Mouse (Mus musculus) heart, postnatal 0 days (tissue): Measurements from ENCODE around the gene Clcn7. TPM values are rescaled to one million over a fixed set of nuclear protein-coding genes. Genes with fewer than 3 reads are reported as not detected.
A peak's percentile ranks its signal among the peaks of the same experiment; 100 is the strongest.

Experiments
- ATAC-seq: fragments of 200-750 bp; cut with Nextera tagmentation; 2 replicates; pipeline ENCODE4 v1.8.0; 2017; ENCODE audit warnings: low read depth, moderate number of reproducible peaks, moderate library complexity; ENCODE audit not compliant: insufficient read depth
- DNase-seq: peaks from one replicate; pipeline ENCODE4 v3.0.0-alpha.2; 2016; ENCODE audit warnings: low spot score
- H3K27ac ChIP-seq: fragments of 300-500 bp; sonication (generic); 2 replicates; pipeline ENCODE4 v1.5.1; 2014; ENCODE audit warnings: low read depth, mild to moderate bottlenecking
- H3K27me3 ChIP-seq: fragments of 300-500 bp; sonication (generic); 2 replicates; pipeline ENCODE4 v1.6.1; 2014; ENCODE audit warnings: low read length, mixed read lengths; ENCODE audit not compliant: control insufficient read depth, insufficient read depth
- H3K36me3 ChIP-seq: fragments of 300-500 bp; sonication (generic); replicated peaks from 2 replicates; pipeline ENCODE4 v1.6.1; 2014; ENCODE audit warnings: low read length, mixed read lengths; ENCODE audit not compliant: control insufficient read depth, insufficient read depth
- H3K4me1 ChIP-seq: fragments of 300-500 bp; sonication (generic); 2 replicates; pipeline ENCODE4 v1.6.1; 2014; ENCODE audit warnings: antibody characterized with exemption; ENCODE audit not compliant: control insufficient read depth, insufficient read depth
- H3K4me2 ChIP-seq: fragments of 300-500 bp; sonication (generic); 2 replicates; pipeline ENCODE4 v1.6.1; 2014; ENCODE audit warnings: low read depth, mild to moderate bottlenecking, low read length, moderate library complexity
- H3K4me3 ChIP-seq: fragments of 300-500 bp; sonication (generic); 2 replicates; pipeline ENCODE4 v1.5.1; 2014; ENCODE audit warnings: low read depth, low read length
- H3K9ac ChIP-seq: fragments of 300-500 bp; sonication (generic); replicated peaks from 2 replicates; pipeline ENCODE4 v1.6.1; 2014; ENCODE audit warnings: low read depth, low read length, mixed read lengths
- H3K9me3 ChIP-seq: fragments of 300-500 bp; sonication (generic); replicated peaks from 2 replicates; pipeline ENCODE4 v1.6.1; 2016; ENCODE audit warnings: low read length; ENCODE audit not compliant: control insufficient read depth
- CTCF ChIP-seq: IDR thresholded peaks from 2 replicates; pipeline ENCODE4 v1.5.1; 2016; ENCODE audit warnings: antibody characterized with exemption, control low read depth, low read depth
- EP300 ChIP-seq: IDR thresholded peaks from 2 replicates; pipeline ENCODE4 v1.6.1; 2016; ENCODE audit warnings: antibody characterized with exemption, low read depth
- WGBS: fragments of 180-500 bp; shearing (Covaris S2); extraction: QIAGEN DNeasy Blood & Tissue Kit; methylation state at CpG from one replicate; pipeline ENCODE4 v1.1.7; 2014; 5-methylcytosine and 5-hydroxymethylcytosine counted together
- polyA plus RNA-seq: library from polyadenylated mRNA; unstranded; fragments of >200 nt; fragmentation: Nextera tagmentation; extraction: Ambion mirVana; gene quantifications from 2 replicates; pipeline ENCODE4 v1.2.1, GENCODE M21; 2015
- total RNA-seq: library from RNA; depleted of rRNA; stranded (reverse); fragments of >200 nt; gene quantifications from 2 replicates; pipeline ENCODE4 v1.2.3, GENCODE M21; 2014; ENCODE audit warnings: low replicate concordance

Gene Clcn7
- total and polyA plus RNA-seq, 2 experiments from 2014 or later: 12.6 to 20.3 TPM

DNA sequence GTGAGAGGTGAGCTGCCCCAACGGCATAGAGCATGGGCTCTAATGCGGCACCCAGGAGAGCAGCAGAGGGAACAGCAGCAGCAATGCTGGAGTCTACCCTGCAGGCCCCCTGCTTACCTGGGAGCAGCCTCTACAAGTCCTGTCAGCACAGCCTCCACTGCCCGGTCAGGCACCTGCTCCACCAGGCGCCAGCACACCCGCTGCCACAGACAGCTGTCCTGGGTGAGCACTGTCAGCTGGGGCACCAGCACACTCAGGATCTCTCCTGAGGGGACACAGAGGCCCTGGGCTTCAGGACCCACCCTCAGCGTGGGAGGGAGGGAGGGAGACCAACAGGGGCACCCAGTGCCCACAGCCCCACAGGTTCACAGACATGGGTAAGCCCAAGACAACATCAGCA, 22.6 kb upstream of the Clcn7 start:
- TF ChIP-seq CTCF (no peak), EP300 (no peak)
- Histone ChIP-seq H3K9ac (no peak overlapping the region), H3K27me3 (no peaks in the 10 kb centered on the region), H3K4me3 (no peak overlapping the region), H3K9me3 (no peaks in the 10 kb centered on the region), H3K4me2 (no peak overlapping the region), H3K36me3 (peaks cover 43% of the 10 kb centered on the region), H3K27ac (no peak overlapping the region), H3K4me1 (peaks cover 19% of the 10 kb centered on the region)
- ATAC-seq (no peak), DNase-seq (no peak)
- WGBS: 86% methylated on average over 6 of the region's 6 CpGs

DNA sequence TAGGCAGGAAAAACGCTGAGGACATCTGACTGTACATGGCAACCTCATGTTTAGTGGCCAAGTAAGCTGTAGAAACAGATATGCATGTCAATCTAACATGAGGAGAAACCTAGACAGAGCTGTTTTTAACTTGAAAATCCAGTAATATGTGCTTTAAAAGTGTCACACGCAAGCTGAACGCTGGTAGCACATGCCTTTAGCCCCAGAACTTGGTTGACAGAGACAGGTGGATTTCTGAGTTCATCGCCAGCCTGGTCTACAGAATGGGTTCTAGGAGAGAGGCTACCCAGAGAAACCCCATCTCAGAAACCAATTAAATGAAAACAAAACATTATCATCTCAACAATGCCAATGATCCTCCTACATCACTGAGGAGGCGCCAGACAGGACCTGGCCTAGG, 22.0 kb upstream of the Clcn7 start:
- H3K4me1 ChIP-seq: peaks cover 19% of the 10 kb centered on the region
- no peak overlapping the region for H3K4me3 ChIP-seq
- H3K4me2 ChIP-seq: no peak overlapping the region
- no peak overlapping the region for H3K27ac ChIP-seq
- TF ChIP-seq EP300 (no peak), CTCF (no peak)
- 91% methylated on average over 5 of the region's 5 CpGs for WGBS
- ATAC-seq (no peak), DNase-seq (no peak)
- H3K9me3 ChIP-seq: no peaks in the 10 kb centered on the region
- no peak overlapping the region for H3K9ac ChIP-seq
- peaks cover 37% of the 10 kb centered on the region for H3K36me3 ChIP-seq
- no peaks in the 10 kb centered on the region for H3K27me3 ChIP-seq

DNA sequence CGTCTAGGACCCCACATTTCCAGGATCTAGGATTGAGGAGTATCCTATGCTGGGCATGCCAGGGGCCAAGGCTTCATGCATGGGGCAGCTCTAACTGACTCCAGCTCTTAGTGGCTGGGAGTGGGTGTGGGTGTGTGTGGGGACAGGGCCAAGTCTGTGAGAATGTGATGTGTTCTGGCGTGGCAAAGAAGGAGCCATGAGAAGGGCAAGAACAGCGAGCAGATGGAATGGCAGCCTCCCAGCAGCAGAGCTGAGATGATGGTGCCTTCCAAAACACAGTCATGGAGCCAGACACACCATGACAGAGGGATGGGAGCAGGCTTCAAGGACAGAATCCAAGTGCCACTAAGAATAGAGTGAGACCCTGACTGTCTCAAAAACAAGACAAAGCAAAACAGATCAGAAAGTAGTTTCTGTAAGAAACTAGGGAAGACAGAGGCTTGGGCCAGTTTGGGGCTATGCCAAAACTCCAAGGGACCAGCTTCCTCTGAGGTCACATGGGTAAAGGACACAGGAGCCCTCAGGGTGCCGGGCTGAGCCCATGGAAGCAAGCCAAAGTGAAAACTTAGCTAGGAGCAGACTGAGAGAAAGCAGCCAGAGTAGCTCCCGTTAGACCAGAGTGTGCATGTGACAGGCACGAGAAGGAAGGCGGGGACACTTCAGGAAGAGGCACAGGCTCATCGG, 21.3 kb upstream of the Clcn7 start:
- Histone ChIP-seq H3K4me3 (no peak overlapping the region), H3K9ac (no peak overlapping the region), H3K27ac (peak overlapping the region; percentile 27), H3K4me2 (no peak overlapping the region), H3K27me3 (no peaks in the 10 kb centered on the region), H3K9me3 (no peaks in the 10 kb centered on the region), H3K4me1 (peaks cover 19% of the 10 kb centered on the region), H3K36me3 (peaks cover 30% of the 10 kb centered on the region)
- TF ChIP-seq EP300 (no peak), CTCF (no peak)
- ATAC-seq (no peak), DNase-seq (peak; percentile 19)
- WGBS: 38% methylated on average over 8 of the region's 8 CpGs

DNA sequence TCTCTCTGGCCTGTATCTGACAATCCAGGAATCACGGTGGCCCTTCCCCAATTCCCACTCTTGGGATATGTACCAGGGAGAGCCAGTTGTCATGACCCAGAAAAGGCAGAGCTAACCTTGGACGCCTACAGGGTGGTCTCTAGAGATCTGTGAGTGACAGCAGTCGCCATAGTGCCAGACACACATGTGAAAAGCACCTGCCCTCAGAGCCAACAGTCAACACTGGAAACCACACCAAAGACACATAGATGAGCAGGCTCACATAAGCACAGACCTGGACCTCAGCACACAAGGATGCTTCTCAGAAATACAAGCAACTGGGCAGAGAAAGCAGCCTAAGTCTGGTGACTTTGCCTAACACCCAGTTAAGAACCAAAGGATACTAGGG, 20.8 kb upstream of the Clcn7 start:
- Histone ChIP-seq H3K27me3 (no peaks in the 10 kb centered on the region), H3K36me3 (peaks cover 26% of the 10 kb centered on the region), H3K9me3 (no peaks in the 10 kb centered on the region), H3K4me1 (peaks cover 19% of the 10 kb centered on the region), H3K27ac (peak overlapping the region; percentile 27), H3K4me2 (no peak overlapping the region), H3K4me3 (no peak overlapping the region), H3K9ac (no peak overlapping the region)
- WGBS: 51% methylated on average over 3 of the region's 3 CpGs
- ATAC-seq: no peak
- no peak for TF ChIP-seq CTCF
- TF ChIP-seq EP300: no peak
- DNase-seq: no peak

DNA sequence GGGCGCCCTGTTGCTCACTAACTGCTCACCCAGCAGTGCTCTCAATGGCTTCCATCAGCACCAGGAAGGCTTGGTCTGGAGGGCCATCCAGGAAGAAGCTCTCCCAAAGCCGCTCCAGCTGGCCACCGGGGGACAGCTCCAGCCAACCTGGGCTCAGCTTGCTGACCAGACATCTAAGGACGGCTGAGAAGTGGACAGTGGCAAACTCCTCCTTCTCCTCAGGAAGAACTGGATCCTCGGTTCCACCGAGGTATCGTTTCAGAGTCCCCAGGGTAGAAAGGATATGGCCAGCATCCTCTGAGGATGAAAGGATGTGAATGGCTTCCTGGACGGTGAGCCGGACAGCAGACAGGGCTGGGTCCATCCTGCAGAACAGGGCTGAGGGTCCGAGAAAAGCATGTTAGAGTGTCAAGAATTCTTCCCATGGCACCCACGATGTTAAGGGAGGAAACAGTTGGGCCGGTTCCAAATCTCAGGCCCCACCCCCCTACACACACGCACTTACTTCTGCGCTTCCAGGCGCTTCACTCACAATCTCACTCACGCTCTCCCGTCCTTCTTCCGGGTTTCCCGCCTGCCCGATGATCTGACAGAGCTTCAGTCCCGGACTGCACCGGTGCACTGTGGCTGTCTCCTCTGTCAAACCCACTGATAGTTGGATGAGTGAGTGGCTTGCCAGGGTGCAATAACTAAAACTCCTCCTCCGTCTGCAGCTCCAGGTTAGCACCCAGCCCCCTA, 18.1 kb upstream of the Clcn7 start:
- ATAC-seq (peak; percentile 37), DNase-seq (peak; percentile 29)
- Histone ChIP-seq H3K9me3 (no peaks in the 10 kb centered on the region), H3K9ac (peak overlapping the region; percentile 56), H3K36me3 (peaks cover 9% of the 10 kb centered on the region; the same call in 1 of the 2 replicates), H3K27ac (peak overlapping the region; percentile 88), H3K27me3 (no peaks in the 10 kb centered on the region), H3K4me2 (peak overlapping the region; percentile 77), H3K4me1 (peaks cover 19% of the 10 kb centered on the region), H3K4me3 (peak overlapping the region; percentile 49)
- no peak for TF ChIP-seq EP300
- 11% methylated on average over 23 of the region's 23 CpGs for WGBS
